Mouse (Mus musculus) small intestine, adult 2 months (tissue): Measurements from ENCODE around the gene Fbxo17.

Source experiments
- CTCF ChIP-seq: fragments of 200-500 bp; IDR thresholded peaks from 2 replicates; pipeline ENCODE4 v1.5.1; 2012; ENCODE audit warnings: low read depth, mild to moderate bottlenecking, control low read depth, inconsistent platforms, low read length, moderate library complexity, mixed read lengths; ENCODE audit not compliant: insufficient replicate concordance, insufficient read length; ENCODE audit errors: extremely low read depth
- POLR2A ChIP-seq: fragments of 200-500 bp; IDR thresholded peaks from 2 replicates; pipeline ENCODE4 v1.6.1; 2012; ENCODE audit warnings: low read depth, mild to moderate bottlenecking, control low read depth, inconsistent platforms, low read length, moderate library complexity

DNA sequence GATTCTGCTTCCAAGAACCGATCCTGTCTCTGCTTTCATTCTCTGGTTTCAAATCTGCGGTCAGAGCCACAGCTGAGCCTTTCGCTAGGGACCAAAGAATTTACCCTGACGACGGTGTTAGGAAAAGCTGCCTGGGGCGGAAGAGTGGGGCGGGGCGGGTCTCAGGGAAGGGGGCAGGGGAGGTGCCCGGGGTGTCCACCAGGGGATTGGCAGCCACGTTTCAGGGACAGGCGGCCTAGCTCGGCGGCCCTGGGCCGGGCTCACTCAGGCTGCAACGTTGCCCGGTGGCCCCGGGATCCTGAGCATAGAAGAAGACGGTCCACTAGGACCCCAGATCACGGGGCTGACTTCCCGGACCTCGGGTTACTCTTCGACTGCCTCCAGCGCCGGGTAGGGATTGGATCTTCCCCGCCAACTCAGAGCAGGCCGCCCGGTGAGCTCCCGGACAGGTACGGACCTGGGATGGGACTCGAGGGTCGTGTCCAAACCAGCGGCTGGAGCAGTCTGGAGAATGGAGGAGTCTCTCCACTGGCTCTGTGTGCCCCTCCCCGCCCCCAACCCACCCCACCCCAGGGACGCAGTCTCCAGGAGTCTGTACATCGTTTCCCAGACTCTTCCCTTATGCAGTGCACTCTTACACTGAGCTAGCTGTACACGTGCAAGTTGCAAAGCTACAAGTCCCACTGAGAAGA is at the start of gene Fbxo17:
- no peak for TF ChIP-seq POLR2A
- TF ChIP-seq CTCF = 0 out of 2 replicates have a peak, but pooled peaks have one; percentile 14
